Mouse (Mus musculus) myocyte (in vitro differentiated cells): ENCODE data around the gene 1700020A23Rik. TPM values are rescaled to one million over a fixed set of nuclear protein-coding genes. Genes with fewer than 3 reads are reported as not detected.

Experiments used
- H3K27me3 ChIP-seq: one replicate; pipeline ENCODE4 v1.6.1; 2011; ENCODE audit not compliant: control insufficient read depth, insufficient read depth, insufficient read length
- H3K36me3 ChIP-seq: one replicate; pipeline ENCODE4 v1.6.1; 2011; ENCODE audit not compliant: control insufficient read depth, insufficient read depth
- H3K4me2 ChIP-seq: one replicate; pipeline ENCODE4 v1.6.1; 2011; ENCODE audit warnings: low read depth, control low read depth
- H3K4me3 ChIP-seq: one replicate; pipeline ENCODE4 v1.5.1; 2011; ENCODE audit warnings: mild to moderate bottlenecking, control low read depth, moderate library complexity
- H3K79me2 ChIP-seq: one replicate; pipeline ENCODE4 v1.6.1; 2011; ENCODE audit not compliant: control insufficient read depth, insufficient read depth
- H3ac ChIP-seq: one replicate; pipeline ENCODE4 v1.6.1; 2011; ENCODE audit not compliant: control insufficient read depth, insufficient read length
- CEBPB ChIP-seq: IDR thresholded peaks from 2 replicates; pipeline ENCODE4 v1.6.1; 2011; ENCODE audit warnings: mild to moderate bottlenecking, moderate library complexity; ENCODE audit not compliant: poor library complexity, insufficient read depth, severe bottlenecking
- E2F4 ChIP-seq: IDR thresholded peaks from one replicate; pipeline ENCODE4 v1.6.1; 2011; ENCODE audit warnings: mild to moderate bottlenecking, control low read depth, moderate library complexity; ENCODE audit not compliant: insufficient read depth
- MAX ChIP-seq: IDR thresholded peaks from one replicate; pipeline ENCODE4 v1.6.1; 2011; ENCODE audit warnings: low read depth, mild to moderate bottlenecking, control low read depth
- MYOD1 ChIP-seq, 3 experiments: IDR thresholded peaks; one replicate each; pipeline ENCODE4 v1.6.1; 2011; ENCODE audit warnings: control low read depth in 2 of 3, low read depth in 2 of 3, mild to moderate bottlenecking in 2 of 3, moderate library complexity in 1 of 3; ENCODE audit not compliant: insufficient read length in 2 of 3, control insufficient read depth in 1 of 3
- MYOG ChIP-seq, 3 experiments: IDR thresholded peaks; one replicate each; pipeline ENCODE4 v1.6.1; 2011; ENCODE audit warnings: control low read depth in 2 of 3, low read depth in 2 of 3, mild to moderate bottlenecking in 2 of 3; ENCODE audit not compliant: insufficient read length in 2 of 3, control insufficient read depth in 1 of 3, insufficient read depth in 1 of 3
- POLR2A ChIP-seq: IDR thresholded peaks from one replicate; pipeline ENCODE4 v1.6.1; 2011; ENCODE audit warnings: low read depth, mild to moderate bottlenecking, control low read depth, moderate library complexity; ENCODE audit not compliant: insufficient read length
- POLR2AphosphoS2 ChIP-seq: IDR thresholded peaks from one replicate; pipeline ENCODE4 v1.6.1; 2011; ENCODE audit warnings: low read depth, control low read depth; ENCODE audit not compliant: insufficient read length
- REST ChIP-seq: IDR thresholded peaks from one replicate; pipeline ENCODE4 v1.6.1; 2011; ENCODE audit warnings: mild to moderate bottlenecking, control low read depth, moderate library complexity; ENCODE audit not compliant: insufficient read depth, insufficient read length
- SRF ChIP-seq: IDR thresholded peaks from one replicate; pipeline ENCODE4 v1.6.1; 2011; ENCODE audit warnings: low read depth; ENCODE audit not compliant: control insufficient read depth, insufficient read length
- TCF12 ChIP-seq: IDR thresholded peaks from one replicate; pipeline ENCODE4 v1.6.1; 2011; ENCODE audit warnings: mild to moderate bottlenecking, control low read depth; ENCODE audit not compliant: poor library complexity, insufficient read depth, severe bottlenecking
- TCF3 ChIP-seq: IDR thresholded peaks from one replicate; pipeline ENCODE4 v1.6.1; 2011; ENCODE audit warnings: low read depth, control low read depth; ENCODE audit not compliant: insufficient read length
- USF1 ChIP-seq: IDR thresholded peaks from one replicate; pipeline ENCODE4 v1.6.1; 2011; ENCODE audit warnings: low read depth, mild to moderate bottlenecking, control low read depth, moderate library complexity
- polyA plus RNA-seq: library from polyadenylated mRNA; unstranded; fragments of >200 nt; fragmentation: generic; extraction: Trizol; gene quantifications from one replicate; pipeline ENCODE4 v1.2.1, GENCODE M21; 2012; ENCODE audit warnings: missing spikeins

The 1700020A23Rik gene
- polyA plus RNA-seq, 1 experiment: not detected

GRCm38 (mm10) chr2:130424126-130424853 is 19.2 kb downstream of the 1700020A23Rik start, which contains the start of the genes Vps16 and Pced1a:
Gene Vps16, plus strand, starts transcription at chr2:130424339.
Gene Pced1a, minus strand, starts transcription at chr2:130424701.
- Histone ChIP-seq H3K4me2 (peak within 1 kb of the TSS; percentile 91), H3K36me3 (no peaks in the 10 kb centered on the region), H3K27me3 (no peaks in the 10 kb centered on the region), H3ac (peak within 1 kb of the TSS; percentile 44), H3K79me2 (peaks cover 44% of the 10 kb centered on the region), H3K4me3 (peak within 1 kb of the TSS; percentile 99)
- peak; percentile 77 for TF ChIP-seq POLR2A
- peak; percentile 81 for TF ChIP-seq POLR2AphosphoS2
- peak; percentile 70 for TF ChIP-seq E2F4
- TF ChIP-seq TCF3: no peak
- no peak for TF ChIP-seq MYOG (IDR thresholded peaks at IDR 0.05; ENCODE audit: control insufficient read depth in 1 of 3, insufficient read depth in 1 of 3, insufficient read length in 2 of 3, low read depth in 2 of 3)
- TF ChIP-seq USF1: peak; percentile 99

- TF ChIP-seq TCF12: no peak
- TF ChIP-seq CEBPB: no peak
- no peak for TF ChIP-seq MYOG (IDR thresholded peaks at IDR 0.05; ENCODE audit: control insufficient read depth in 1 of 3, insufficient read depth in 1 of 3, insufficient read length in 2 of 3, low read depth in 2 of 3)
- no peak for TF ChIP-seq USF1
- no peak for TF ChIP-seq POLR2A
- no peak for TF ChIP-seq MYOD1 (IDR thresholded peaks at IDR 0.05; ENCODE audit: control insufficient read depth in 1 of 3, insufficient read length in 2 of 3, low read depth in 2 of 3)
- no peak for TF ChIP-seq REST
- TF ChIP-seq MAX: no peak
- no peak for TF ChIP-seq E2F4
- TF ChIP-seq TCF3: no peak
- no peak for TF ChIP-seq SRF
- no peak for TF ChIP-seq POLR2AphosphoS2
These were observed 20.1 kb downstream of the 1700020A23Rik start for GRCm38 (mm10) chr2:130425112-130425511.

GRCm38 (mm10) chr2:130429851-130430250 is 24.8 kb downstream of the 1700020A23Rik start:
- Histone ChIP-seq H3K27me3 (no peaks in the 10 kb centered on the region), H3K4me2 (no peak overlapping the region), H3K36me3 (no peaks in the 10 kb centered on the region), H3ac (no peak overlapping the region), H3K4me3 (no peak overlapping the region), H3K79me2 (peaks cover 62% of the 10 kb centered on the region)
- TF ChIP-seq REST: no peak
- no peak for TF ChIP-seq MYOD1 (IDR thresholded peaks at IDR 0.05; ENCODE audit: control insufficient read depth in 1 of 3, insufficient read length in 2 of 3, low read depth in 2 of 3)
- TF ChIP-seq MYOG (IDR thresholded peaks at IDR 0.05; ENCODE audit: control insufficient read depth in 1 of 3, insufficient read depth in 1 of 3, insufficient read length in 2 of 3, low read depth in 2 of 3): no peak
- TF ChIP-seq POLR2AphosphoS2: no peak

More at GRCm38 (mm10) chr2:130425112-130425511, 20.1 kb downstream of the 1700020A23Rik start:
- Histone ChIP-seq H3K4me3 (peak overlapping the region; percentile 99), H3ac (peak overlapping the region; percentile 44), H3K79me2 (peaks cover 44% of the 10 kb centered on the region), H3K27me3 (no peaks in the 10 kb centered on the region), H3K36me3 (no peaks in the 10 kb centered on the region), H3K4me2 (peak overlapping the region; percentile 91)

GRCm38 (mm10) chr2:130430484-130430883 is 25.4 kb downstream of the 1700020A23Rik start:
- TF ChIP-seq CEBPB: no peak
- TF ChIP-seq MYOD1 (IDR thresholded peaks at IDR 0.05; ENCODE audit: control insufficient read depth in 1 of 3, insufficient read length in 2 of 3, low read depth in 2 of 3): no peak
- no peak for TF ChIP-seq MYOG (IDR thresholded peaks at IDR 0.05; ENCODE audit: control insufficient read depth in 1 of 3, insufficient read depth in 1 of 3, insufficient read length in 2 of 3, low read depth in 2 of 3)
- no peak for TF ChIP-seq E2F4
- TF ChIP-seq POLR2AphosphoS2: no peak
- no peak for TF ChIP-seq POLR2A
- TF ChIP-seq SRF: no peak
- TF ChIP-seq TCF3: no peak
- TF ChIP-seq REST: no peak
- no peak for TF ChIP-seq MAX
- TF ChIP-seq TCF12: no peak
- TF ChIP-seq USF1: no peak
- H3K79me2 ChIP-seq: peaks cover 62% of the 10 kb centered on the region
- H3K4me3 ChIP-seq: no peak overlapping the region
- no peak overlapping the region for H3ac ChIP-seq
- H3K4me2 ChIP-seq: no peak overlapping the region
- H3K36me3 ChIP-seq: no peaks in the 10 kb centered on the region
- no peaks in the 10 kb centered on the region for H3K27me3 ChIP-seq

- H3ac ChIP-seq: no peak overlapping the region
- TF ChIP-seq POLR2AphosphoS2: no peak
- no peak for TF ChIP-seq SRF
- no peak for TF ChIP-seq USF1
- TF ChIP-seq REST: no peak
- no peak for TF ChIP-seq E2F4
- TF ChIP-seq MYOD1 (IDR thresholded peaks at IDR 0.05; ENCODE audit: control insufficient read depth in 1 of 3, insufficient read length in 2 of 3, low read depth in 2 of 3): no peak
- TF ChIP-seq TCF3: no peak
- TF ChIP-seq MYOG (IDR thresholded peaks at IDR 0.05; ENCODE audit: control insufficient read depth in 1 of 3, insufficient read depth in 1 of 3, insufficient read length in 2 of 3, low read depth in 2 of 3): no peak
- TF ChIP-seq CEBPB: no peak
- TF ChIP-seq TCF12: no peak
- H3K79me2 ChIP-seq: peaks cover 56% of the 10 kb centered on the region
- H3K4me3 ChIP-seq: no peak overlapping the region
- H3K36me3 ChIP-seq: no peaks in the 10 kb centered on the region
- H3K4me2 ChIP-seq: no peak overlapping the region
- H3K27me3 ChIP-seq: no peaks in the 10 kb centered on the region
These were observed 27.1 kb downstream of the 1700020A23Rik start for GRCm38 (mm10) chr2:130432157-130432556.
